Mouse (Mus musculus) megakaryocyte, embryonic 14.5 days (primary cell): ENCODE results near the gene Islr. TPM values are rescaled to one million over a fixed set of nuclear protein-coding genes. Genes with fewer than 3 reads are reported as not detected.

Source experiments
- H3K27me3 ChIP-seq: replicated peaks from 2 replicates; pipeline ENCODE3; 2012; ENCODE audit warnings: inconsistent platforms
- H3K36me3 ChIP-seq: replicated peaks from 2 replicates; pipeline ENCODE3; 2012; ENCODE audit warnings: low read length, inconsistent platforms, mixed read lengths
- H3K4me1 ChIP-seq: 2 replicates; pipeline ENCODE4 v1.6.1; 2012; ENCODE audit warnings: inconsistent platforms
- H3K4me3 ChIP-seq: replicated peaks from 2 replicates; pipeline ENCODE3; 2012; ENCODE audit warnings: moderate library complexity, mild to moderate bottlenecking, inconsistent platforms
- H3K9me3 ChIP-seq: 2 replicates; pipeline ENCODE4 v1.6.1; 2012; ENCODE audit warnings: inconsistent platforms
- FLI1 ChIP-seq: IDR thresholded peaks from 2 replicates; pipeline ENCODE4 v1.6.1; 2012; ENCODE audit warnings: low read length, inconsistent platforms, mixed read lengths
- GATA1 ChIP-seq: IDR thresholded peaks from 3 replicates; pipeline ENCODE4 v1.6.1; 2012; ENCODE audit warnings: mixed read lengths, low read length, inconsistent platforms, borderline replicate concordance
- polyA plus RNA-seq: library from polyadenylated mRNA; stranded (reverse); fragments of >175 nt; gene quantifications from 2 replicates; pipeline ENCODE4 v1.2.3, GENCODE M21; 2012; ENCODE audit warnings: low replicate concordance; ENCODE audit not compliant: insufficient read depth

Islr gene
- polyA plus RNA-seq, 1 experiment: 0.07 TPM

GRCm38 (mm10) chr9:58196610-58197567, 7.2 kb downstream of the Islr start:
- peaks cover 92% of the 10 kb centered on the region for H3K27me3 ChIP-seq
- peaks cover 37% of the 10 kb centered on the region for H3K4me1 ChIP-seq
- H3K9me3 ChIP-seq: no peaks in the 10 kb centered on the region
- no peaks in the 10 kb centered on the region for H3K36me3 ChIP-seq
- no peak overlapping the region for H3K4me3 ChIP-seq
- no peak for TF ChIP-seq GATA1
- TF ChIP-seq FLI1: no peak

GRCm38 (mm10) chr9:58196141-58196540, 8.0 kb downstream of the Islr start:
- H3K27me3 ChIP-seq: peaks cover 86% of the 10 kb centered on the region
- H3K36me3 ChIP-seq: no peaks in the 10 kb centered on the region

DNA sequence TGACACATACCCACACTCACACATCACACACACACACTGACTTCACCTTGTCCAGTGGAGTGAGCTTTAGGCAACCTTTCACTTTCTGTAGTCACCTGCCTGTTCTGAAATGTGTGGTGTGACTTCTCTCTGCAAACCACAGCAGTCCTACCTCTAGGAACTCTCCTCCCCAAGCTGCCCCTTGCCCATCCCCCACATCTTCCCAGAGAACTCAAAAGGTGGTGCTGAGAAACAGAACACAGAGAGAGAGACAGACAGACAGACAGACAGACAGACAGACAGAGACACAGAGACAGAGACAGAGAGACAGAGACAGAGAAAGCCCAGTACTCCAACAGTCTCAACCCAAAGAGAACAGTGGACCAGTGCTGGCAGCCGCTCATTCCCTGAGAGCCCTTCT, 8.4 kb downstream of the Islr start:
- Histone ChIP-seq H3K4me3 (no peak overlapping the region), H3K27me3 (peaks cover 86% of the 10 kb centered on the region)
- no peak for TF ChIP-seq FLI1
- no peak for TF ChIP-seq GATA1

More at GRCm38 (mm10) chr9:58196141-58196540, 8.0 kb downstream of the Islr start:
- peaks cover 35% of the 10 kb centered on the region for H3K4me1 ChIP-seq
- no peaks in the 10 kb centered on the region for H3K9me3 ChIP-seq
- no peak overlapping the region for H3K4me3 ChIP-seq
- no peak for TF ChIP-seq FLI1
- no peak for TF ChIP-seq GATA1

GRCm38 (mm10) chr9:58194222-58194621, 9.9 kb downstream of the Islr start:
- Histone ChIP-seq H3K9me3 (no peaks in the 10 kb centered on the region), H3K36me3 (no peaks in the 10 kb centered on the region), H3K4me1 (peaks cover 25% of the 10 kb centered on the region), H3K27me3 (peaks cover 84% of the 10 kb centered on the region), H3K4me3 (no peak overlapping the region)
- no peak for TF ChIP-seq FLI1
- TF ChIP-seq GATA1: no peak

More for the DNA sequence above, 8.4 kb downstream of the Islr start:
- Histone ChIP-seq H3K9me3 (no peaks in the 10 kb centered on the region), H3K36me3 (no peaks in the 10 kb centered on the region), H3K4me1 (peaks cover 35% of the 10 kb centered on the region)

- TF ChIP-seq GATA1 (no peak), FLI1 (no peak)
- H3K4me3 ChIP-seq: no peak overlapping the region
These were observed 19.6 kb downstream of the Islr start for GRCm38 (mm10) chr9:58184456-58184855.

GRCm38 (mm10) chr9:58179390-58179789, 24.7 kb downstream of the Islr start:
- Histone ChIP-seq H3K9me3 (no peaks in the 10 kb centered on the region), H3K4me1 (no peaks in the 10 kb centered on the region), H3K4me3 (no peak overlapping the region), H3K36me3 (no peaks in the 10 kb centered on the region), H3K27me3 (peaks cover 28% of the 10 kb centered on the region)
- TF ChIP-seq FLI1 (no peak), GATA1 (no peak)

More at GRCm38 (mm10) chr9:58184456-58184855, 19.6 kb downstream of the Islr start:
- Histone ChIP-seq H3K27me3 (peaks cover 41% of the 10 kb centered on the region), H3K36me3 (no peaks in the 10 kb centered on the region), H3K9me3 (no peaks in the 10 kb centered on the region), H3K4me1 (no peaks in the 10 kb centered on the region)

DNA sequence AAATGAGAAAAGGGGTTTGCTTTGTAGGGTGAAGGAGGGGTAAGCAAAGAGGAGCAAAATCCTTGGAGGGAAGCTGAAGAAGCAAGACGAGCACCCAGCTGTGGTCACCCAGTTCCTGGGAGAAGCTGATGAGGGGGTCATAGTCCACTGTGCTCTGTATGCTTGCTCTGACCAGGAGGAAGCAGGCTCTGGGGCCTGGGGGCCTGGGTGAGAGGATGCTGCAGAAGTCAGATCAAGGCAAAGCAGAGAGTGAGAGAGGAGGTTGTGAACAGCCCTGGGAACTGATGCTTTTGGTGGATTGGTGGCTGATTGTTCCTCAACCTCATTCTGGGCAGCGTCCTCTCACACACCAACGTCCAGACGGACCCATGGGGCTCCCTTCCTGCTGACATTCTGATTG, 26.9 kb downstream of the Islr start:
- H3K4me3 ChIP-seq: no peak overlapping the region
- H3K4me1 ChIP-seq: no peaks in the 10 kb centered on the region
- H3K9me3 ChIP-seq: peaks cover 3% of the 10 kb centered on the region; the same call in 1 of the 2 replicates
- peaks cover 32% of the 10 kb centered on the region for H3K27me3 ChIP-seq
- no peak for TF ChIP-seq GATA1
- no peak for TF ChIP-seq FLI1
- no peaks in the 10 kb centered on the region for H3K36me3 ChIP-seq

DNA sequence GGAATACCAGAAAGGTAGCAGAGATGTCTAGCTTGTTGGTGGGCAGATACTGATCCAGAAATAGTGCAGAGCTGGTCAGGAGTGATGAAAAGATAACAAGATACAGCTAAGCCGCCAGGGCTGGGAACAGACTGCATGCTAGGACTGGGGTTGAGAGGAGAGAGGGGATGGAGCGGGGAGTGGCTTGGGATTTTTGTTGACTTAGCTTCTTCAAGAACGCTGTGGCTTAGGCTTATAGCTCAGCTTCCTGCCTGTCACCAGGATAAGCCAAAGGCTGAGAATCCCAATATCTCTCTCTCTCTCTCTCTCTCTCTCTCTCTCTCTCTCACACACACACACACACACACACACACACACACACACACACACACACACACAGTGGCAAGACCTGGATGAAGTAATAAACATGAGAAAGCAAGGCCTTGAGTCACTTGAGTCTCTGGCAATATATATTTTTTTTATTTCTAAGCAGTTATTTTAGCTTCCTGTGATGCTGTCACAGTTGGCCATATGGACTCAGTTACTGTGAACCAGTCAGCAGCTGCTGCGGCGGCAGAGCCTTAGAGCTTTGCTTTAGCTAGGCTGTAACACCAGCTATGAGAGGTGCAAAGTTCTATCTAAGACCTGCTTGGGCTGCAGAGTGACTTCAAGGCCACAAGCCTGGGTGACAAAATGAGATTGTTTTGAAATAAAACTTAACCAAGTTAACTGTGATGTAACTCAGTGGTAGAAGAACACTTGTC, 28.2 kb downstream of the Islr start:
- Histone ChIP-seq H3K4me1 (no peaks in the 10 kb centered on the region), H3K36me3 (no peaks in the 10 kb centered on the region), H3K9me3 (peaks cover 3% of the 10 kb centered on the region; the same call in 1 of the 2 replicates), H3K4me3 (no peak overlapping the region), H3K27me3 (peaks cover 30% of the 10 kb centered on the region)
- no peak for TF ChIP-seq GATA1
- TF ChIP-seq FLI1: no peak

DNA sequence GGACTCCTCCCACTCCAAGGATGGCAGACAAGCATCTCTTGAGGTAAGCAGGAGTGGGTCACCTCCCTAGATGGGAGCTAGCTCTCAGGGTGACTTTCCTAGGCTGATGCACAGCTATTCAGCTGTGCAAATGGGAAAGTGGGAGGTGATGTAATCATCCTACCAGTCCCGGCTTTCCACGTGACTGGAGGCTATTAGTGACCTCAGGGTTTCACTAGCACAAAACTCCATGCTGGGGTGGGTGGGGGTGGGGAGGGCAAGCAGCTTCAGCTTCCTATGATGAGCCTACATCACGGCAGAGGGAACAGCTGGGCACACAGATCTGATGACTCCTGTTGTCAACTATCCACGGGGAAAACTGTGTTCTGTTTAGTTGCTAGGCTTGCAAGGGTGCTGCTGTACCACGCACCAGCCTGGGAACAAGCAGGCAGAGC, 29.3 kb downstream of the Islr start:
- no peaks in the 10 kb centered on the region for H3K4me1 ChIP-seq
- no peaks in the 10 kb centered on the region for H3K36me3 ChIP-seq
- H3K27me3 ChIP-seq: peaks cover 30% of the 10 kb centered on the region
- H3K4me3 ChIP-seq: no peak overlapping the region
- TF ChIP-seq GATA1: no peak
- H3K9me3 ChIP-seq: peaks cover 3% of the 10 kb centered on the region; the same call in 1 of the 2 replicates

DNA sequence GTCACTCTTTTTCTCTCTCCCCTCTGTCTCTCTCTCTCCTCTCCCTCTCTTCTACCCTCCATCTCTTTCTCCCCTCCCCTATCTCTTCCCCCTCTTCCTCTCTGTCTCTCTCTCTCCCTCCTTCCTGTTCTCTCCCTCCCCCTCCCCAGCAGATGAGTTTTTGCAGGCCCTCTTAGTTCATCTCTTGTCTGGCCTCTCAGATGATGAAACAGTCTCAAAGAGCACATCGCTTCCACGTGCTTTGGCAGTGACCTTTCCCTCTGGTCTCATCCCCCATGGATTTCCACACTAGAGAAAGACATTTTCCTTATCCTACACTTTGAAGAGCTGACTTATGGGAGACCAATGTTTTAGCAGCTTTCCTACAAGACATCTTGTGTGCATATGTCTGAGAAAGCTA, 31.2 kb downstream of the Islr start:
- TF ChIP-seq GATA1: no peak
- no peak for TF ChIP-seq FLI1
- Histone ChIP-seq H3K9me3 (peaks cover 3% of the 10 kb centered on the region; the same call in 1 of the 2 replicates), H3K27me3 (peaks cover 25% of the 10 kb centered on the region), H3K4me3 (no peak overlapping the region), H3K4me1 (no peaks in the 10 kb centered on the region), H3K36me3 (no peaks in the 10 kb centered on the region)
